Comparison of ENCODE assay signal across 8 mouse cellular contexts in the genomic region with DNA sequence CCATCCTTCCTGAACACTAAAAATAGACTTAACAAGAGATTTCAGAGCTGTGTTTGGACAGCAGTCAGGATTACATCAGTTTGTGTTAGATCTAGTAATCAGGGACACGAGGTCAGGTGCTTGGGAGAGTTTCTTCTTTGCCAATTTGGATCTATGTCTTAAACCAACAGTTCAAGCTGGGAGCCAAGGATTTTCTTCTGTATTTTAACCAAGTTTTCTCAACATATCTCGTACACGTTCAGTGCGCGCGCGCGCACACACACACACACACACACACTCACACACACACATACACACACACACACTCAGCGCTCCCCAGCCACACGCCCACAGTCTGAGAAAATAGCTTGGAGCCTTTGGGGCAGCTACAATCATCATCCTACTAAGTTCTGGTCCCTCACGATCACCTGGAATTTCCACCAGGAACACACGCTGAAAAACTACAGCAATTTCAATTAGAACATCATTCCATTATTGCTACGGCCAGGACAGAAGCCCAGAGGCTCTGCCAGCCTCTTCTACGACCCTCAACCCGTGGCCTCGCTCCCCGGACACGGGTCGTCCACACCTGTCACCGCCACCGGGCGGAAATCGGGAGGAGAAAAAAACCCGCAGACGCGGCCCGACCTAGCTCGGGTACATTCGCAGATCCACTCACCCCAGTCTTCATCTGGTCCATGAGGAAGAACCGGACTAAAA. TPM values are rescaled to one million over a fixed set of nuclear protein-coding genes. Genes with fewer than 3 reads are reported as not detected.
DNase-seq lines count a peak whose midpoint lies in the region; ATAC-seq and TF ChIP-seq lines count a peak whose summit lies in the region.

No protein-coding gene starts in this region.

- no peak for DNase-seq in gastrocnemius, adult 2 months
- DNase-seq in gastrocnemius, postnatal 4 days (ENCODE audit: low spot score in 2 of 2): no peak
- DNase-seq in A20 (ENCODE audit: low read depth, low spot score): peak; percentile 73
- DNase-seq in liver, embryonic 11.5 days (ENCODE audit: low spot score): peak; percentile 38

- H3K9me3 ChIP-seq in heart, embryonic 14.5 days (ENCODE audit: control insufficient read depth, low read length): no peaks in the 10 kb centered on the region
- no peaks in the 10 kb centered on the region for H3K9me3 ChIP-seq in liver, embryonic 11.5 days (ENCODE audit: control insufficient read depth, low read length)

- WGBS in heart, embryonic 14.5 days: under 1% methylated on average over 30 of the region's 30 CpGs
- WGBS in liver, embryonic 11.5 days: 2% methylated on average over 30 of the region's 30 CpGs

- H3K9ac ChIP-seq in heart, embryonic 14.5 days (ENCODE audit: low read length): peak overlapping the region; percentile 91
- peak overlapping the region; percentile 90 for H3K9ac ChIP-seq in liver, embryonic 11.5 days (ENCODE audit: low read depth, low read length)

- H3K4me3 ChIP-seq in gastrocnemius, adult 2 months: peak overlapping the region; percentile 92
- H3K4me3 ChIP-seq in brown adipose tissue, adult 24 weeks (ENCODE audit: insufficient read depth, low read depth, low read length): peak overlapping the region; percentile 83
- peak overlapping the region; percentile 89 to 97 for H3K4me3 ChIP-seq in heart, embryonic 14.5 days (ENCODE audit: control insufficient read depth in 1 of 2, insufficient read depth in 1 of 2, low read depth in 1 of 2, low read length in 2 of 2)
- H3K4me3 ChIP-seq in liver, embryonic 11.5 days (ENCODE audit: low read depth, low read length): peak overlapping the region; percentile 92

- peaks cover 8% of the 10 kb centered on the region; the same call in 1 of the 2 replicates for H3K36me3 ChIP-seq in heart, embryonic 14.5 days (ENCODE audit: control insufficient read depth, insufficient read depth, low read length)
- 0 out of 2 replicates have a peak, but pooled peaks cover 2% of the 10 kb centered on the region for H3K36me3 ChIP-seq in liver, embryonic 11.5 days (ENCODE audit: control insufficient read depth, insufficient read depth, low read length)

- no peak for TF ChIP-seq CTCF in gastrocnemius, adult 2 months (IDR thresholded peaks at IDR 0.05)

- H3K4me2 ChIP-seq in heart, embryonic 14.5 days (ENCODE audit: low read length): peak overlapping the region; percentile 93
- peak overlapping the region; percentile 77 for H3K4me2 ChIP-seq in liver, embryonic 11.5 days

- H3K27ac ChIP-seq in gastrocnemius, adult 2 months: peak overlapping the region; percentile 95
- H3K27ac ChIP-seq in brown adipose tissue, adult 24 weeks (replicated peaks; ENCODE audit: low read depth, low read length): peak overlapping the region; percentile 73
- H3K27ac ChIP-seq in heart, embryonic 14.5 days (replicated peaks in 1 of 2; ENCODE audit: control insufficient read depth in 1 of 2, insufficient read depth in 1 of 2, low read depth in 2 of 2, low read length in 2 of 2): peak overlapping the region; percentile 81 to 86
- peak overlapping the region; percentile 82 for H3K27ac ChIP-seq in liver, embryonic 11.5 days (ENCODE audit: low read depth, low read length)

- ATAC-seq in heart, embryonic 14.5 days (ENCODE audit: insufficient number of reproducible peaks, insufficient read depth, low FRiP score, low read depth): 0 out of 2 replicates have a peak, but pooled peaks have one; percentile 15
- peak; percentile 40; the same call in 1 of the 2 replicates for ATAC-seq in liver, embryonic 11.5 days (replicated peaks; ENCODE audit: low FRiP score)
- peak; percentile 8; the same call in 1 of the 2 replicates for ATAC-seq in monocyte, adult 5-6 weeks (replicated peaks; ENCODE audit: insufficient number of reproducible peaks, low FRiP score, low TSS enrichment, poor library complexity, severe bottlenecking)
- no peak for ATAC-seq in activated CD4-positive, CD25-positive, alpha-beta regulatory T cell, adult 4 months

- H3K27me3 ChIP-seq in heart, embryonic 14.5 days (ENCODE audit: control insufficient read depth, insufficient read depth, low read length): no peaks in the 10 kb centered on the region
- H3K27me3 ChIP-seq in liver, embryonic 11.5 days (replicated peaks; ENCODE audit: control insufficient read depth, insufficient read depth, low read length): no peaks in the 10 kb centered on the region

- intact Hi-C loops in gastrocnemius, adult 2 months (cut with DNase I): no loop called here

- peaks cover 5% of the 10 kb centered on the region; the same call in 1 of the 2 replicates for H3K4me1 ChIP-seq in brown adipose tissue, adult 24 weeks (ENCODE audit: control insufficient read depth, insufficient read depth, insufficient read length, low read length)
- H3K4me1 ChIP-seq in heart, embryonic 14.5 days (ENCODE audit: control insufficient read depth in 2 of 2, insufficient read depth in 2 of 2, low read length in 2 of 2): peaks cover 3 to 24% of the 10 kb centered on the region in 2 experiments
- peaks cover 29% of the 10 kb centered on the region for H3K4me1 ChIP-seq in liver, embryonic 11.5 days (replicated peaks; ENCODE audit: control insufficient read depth, insufficient read depth, low read length)

RNA-seq across cellular contexts. Expression of a gene that starts 0.4 kb away (rescaled TPM):
- total RNA-seq in gastrocnemius, adult 2 months (2021): 10 to 100 TPM; 17.3 to 19.0 TPM
- total RNA-seq in gastrocnemius, postnatal 4 days (2021): 10 to 100 TPM; 16.4 to 17.4 TPM
- 11.1 and 14.5 TPM in 2 replicates for polyA plus RNA-seq in brown adipose tissue, adult 24 weeks (2012; ENCODE audit: insufficient read depth, insufficient read length, missing spikeins)
- 14.4 and 16.0 TPM in 2 replicates for polyA plus RNA-seq in heart, embryonic 14.5 days (2014; fragmentation: Nextera tagmentation; extraction: Ambion mirVana)
- polyA plus RNA-seq in liver, embryonic 11.5 days (2014; fragmentation: Nextera tagmentation; extraction: Ambion mirVana): 11.5 and 12.4 TPM in 2 replicates
- total RNA-seq in monocyte, adult 5-6 weeks (2017): 45.8 to 71.9 TPM (median 49.6 TPM) in 3 replicates
- 1 to 10 TPM; 6.5 to 8.2 TPM for polyA plus RNA-seq in activated CD4-positive, CD25-positive, alpha-beta regulatory T cell, adult 4 months (2017; shearing (Covaris generic))

RNA-seq across cellular contexts. Expression of a gene that starts 17.7 kb away (rescaled TPM):
- total RNA-seq in gastrocnemius, adult 2 months (2021): under 1 TPM in 1 of 2 experiments, not detected in 1; 0.39 TPM
- total RNA-seq in gastrocnemius, postnatal 4 days (2021): under 1 TPM; 0.59 to 0.67 TPM
- not detected in 2 replicates for polyA plus RNA-seq in brown adipose tissue, adult 24 weeks (2012; ENCODE audit: insufficient read depth, insufficient read length, missing spikeins)
- polyA plus RNA-seq in heart, embryonic 14.5 days (2014; fragmentation: Nextera tagmentation; extraction: Ambion mirVana): not detected in 2 replicates
- 0.62 TPM in 1 of 2 replicates, not detected in the other for polyA plus RNA-seq in liver, embryonic 11.5 days (2014; fragmentation: Nextera tagmentation; extraction: Ambion mirVana)
- 0.97 TPM in 1 of 3 replicates, not detected in the others for total RNA-seq in monocyte, adult 5-6 weeks (2017)
- not detected for polyA plus RNA-seq in activated CD4-positive, CD25-positive, alpha-beta regulatory T cell, adult 4 months (2017; shearing (Covaris generic))

RNA-seq across cellular contexts. Expression of a gene that starts 18.2 kb away (rescaled TPM):
- total RNA-seq in gastrocnemius, adult 2 months (2021): 1 to 10 TPM; 4.0 to 4.1 TPM
- total RNA-seq in gastrocnemius, postnatal 4 days (2021): 10 to 100 TPM; 13.4 to 13.8 TPM
- polyA plus RNA-seq in brown adipose tissue, adult 24 weeks (2012; ENCODE audit: insufficient read depth, insufficient read length, missing spikeins): 6.1 and 12.9 TPM in 2 replicates
- 23.0 and 27.5 TPM in 2 replicates for polyA plus RNA-seq in heart, embryonic 14.5 days (2014; fragmentation: Nextera tagmentation; extraction: Ambion mirVana)
- polyA plus RNA-seq in liver, embryonic 11.5 days (2014; fragmentation: Nextera tagmentation; extraction: Ambion mirVana): 34.8 and 36.7 TPM in 2 replicates
- total RNA-seq in monocyte, adult 5-6 weeks (2017): 7.0 to 16.2 TPM (median 9.7 TPM) in 3 replicates
- polyA plus RNA-seq in activated CD4-positive, CD25-positive, alpha-beta regulatory T cell, adult 4 months (2017; shearing (Covaris generic)): 10 to 100 TPM; 10.2 to 14.5 TPM

RNA-seq across cellular contexts. Expression of a gene that starts 45.6 kb away (rescaled TPM):
- not detected for total RNA-seq in gastrocnemius, adult 2 months (2021)
- total RNA-seq in gastrocnemius, postnatal 4 days (2021): not detected
- not detected in 2 replicates for polyA plus RNA-seq in brown adipose tissue, adult 24 weeks (2012; ENCODE audit: insufficient read depth, insufficient read length, missing spikeins)
- polyA plus RNA-seq in heart, embryonic 14.5 days (2014; fragmentation: Nextera tagmentation; extraction: Ambion mirVana): 0.15 TPM in 1 of 2 replicates, not detected in the other
- polyA plus RNA-seq in liver, embryonic 11.5 days (2014; fragmentation: Nextera tagmentation; extraction: Ambion mirVana): 0.14 TPM in 1 of 2 replicates, not detected in the other
- total RNA-seq in monocyte, adult 5-6 weeks (2017): 0.43 TPM in 1 of 3 replicates, not detected in the others
- polyA plus RNA-seq in activated CD4-positive, CD25-positive, alpha-beta regulatory T cell, adult 4 months (2017; shearing (Covaris generic)): not detected

Comparison
In these comparisons a context has a peak if more than half of its experiments do, and no peak if none do; other contexts are left out.
1. DNase-seq: peak in A20 (single experiment) and liver, embryonic 11.5 days (single experiment); none in gastrocnemius, adult 2 months (single experiment) and gastrocnemius, postnatal 4 days (0 of 2).
2. Peak in every context shown above with its lines, with median percentiles within 50 percentile points of each other: H3K27ac ChIP-seq and H3K4me3 ChIP-seq.